Mouse (Mus musculus) neural tube, embryonic 12.5 days (tissue): ENCODE data around the gene Chga. TPM values are rescaled to one million over a fixed set of nuclear protein-coding genes. Genes with fewer than 3 reads are reported as not detected.

Source experiments
- ATAC-seq: fragments of 200-750 bp; cut with Nextera tagmentation; 2 replicates; pipeline ENCODE4 v1.8.0; 2017; ENCODE audit warnings: low read depth, mild to moderate bottlenecking, moderate TSS enrichment, moderate library complexity; ENCODE audit not compliant: low FRiP score
- H3K27ac ChIP-seq: fragments of 300-500 bp; sonication (generic); 2 replicates; pipeline ENCODE4 v1.5.1; 2016
- H3K27me3 ChIP-seq: fragments of 300-500 bp; sonication (generic); replicated peaks from 2 replicates; pipeline ENCODE4 v1.6.1; 2016; ENCODE audit warnings: mild to moderate bottlenecking
- H3K36me3 ChIP-seq: fragments of 300-500 bp; sonication (generic); 2 replicates; pipeline ENCODE4 v1.6.1; 2016; ENCODE audit warnings: mild to moderate bottlenecking
- H3K4me1 ChIP-seq: fragments of 300-500 bp; sonication (generic); 2 replicates; pipeline ENCODE4 v1.6.1; 2016
- H3K4me2 ChIP-seq: fragments of 300-500 bp; sonication (generic); replicated peaks from 2 replicates; pipeline ENCODE4 v1.6.1; 2016; ENCODE audit warnings: mild to moderate bottlenecking
- H3K4me3 ChIP-seq: fragments of 300-500 bp; sonication (generic); 2 replicates; pipeline ENCODE4 v1.5.1; 2016
- H3K9ac ChIP-seq: fragments of 300-500 bp; sonication (generic); 2 replicates; pipeline ENCODE4 v1.6.1; 2016; ENCODE audit warnings: mild to moderate bottlenecking
- H3K9me3 ChIP-seq: fragments of 300-500 bp; sonication (generic); 2 replicates; pipeline ENCODE4 v1.6.1; 2016; ENCODE audit warnings: mild to moderate bottlenecking
- WGBS: fragments of 180-500 bp; shearing (Covaris S2); methylation state at CpG from one replicate; pipeline ENCODE4 v1.1.7; 2016; 5-methylcytosine and 5-hydroxymethylcytosine counted together
- polyA plus RNA-seq: library from polyadenylated mRNA; unstranded; fragments of >200 nt; fragmentation: Nextera tagmentation; extraction: Ambion mirVana; gene quantifications from 2 replicates; pipeline ENCODE4 v1.2.1, GENCODE M21; 2016

The Chga gene
- polyA plus RNA-seq, 1 experiment from 2014 or later = 78.1 TPM

DNA sequence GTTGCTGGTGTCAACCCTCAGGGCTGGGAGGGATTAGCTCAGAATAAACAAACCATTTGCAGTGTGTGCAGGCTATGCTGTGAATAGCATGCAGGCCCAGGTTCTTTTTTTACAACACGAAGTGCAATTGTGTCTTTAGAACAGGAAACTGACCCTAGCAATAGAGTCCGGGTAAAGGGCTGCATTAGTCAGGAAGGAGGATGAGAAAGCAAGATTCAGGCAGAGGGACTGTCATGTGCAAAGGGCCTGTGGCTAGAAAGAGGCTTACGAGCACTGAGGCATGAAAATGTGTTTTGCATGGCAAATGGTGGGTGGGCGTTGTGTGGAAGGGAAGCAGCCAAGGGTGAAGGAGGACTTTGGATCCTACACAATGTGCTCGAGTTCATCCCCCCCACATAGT is 26.8 kb upstream of the Chga start:
- Histone ChIP-seq H3K4me2 (no peak overlapping the region), H3K4me3 (no peak overlapping the region), H3K27ac (no peak overlapping the region), H3K27me3 (no peaks in the 10 kb centered on the region), H3K9ac (no peak overlapping the region), H3K9me3 (no peaks in the 10 kb centered on the region), H3K36me3 (no peaks in the 10 kb centered on the region), H3K4me1 (no peaks in the 10 kb centered on the region)
- WGBS = 78% methylated on average over 5 of the region's 5 CpGs
- no peak for ATAC-seq

DNA sequence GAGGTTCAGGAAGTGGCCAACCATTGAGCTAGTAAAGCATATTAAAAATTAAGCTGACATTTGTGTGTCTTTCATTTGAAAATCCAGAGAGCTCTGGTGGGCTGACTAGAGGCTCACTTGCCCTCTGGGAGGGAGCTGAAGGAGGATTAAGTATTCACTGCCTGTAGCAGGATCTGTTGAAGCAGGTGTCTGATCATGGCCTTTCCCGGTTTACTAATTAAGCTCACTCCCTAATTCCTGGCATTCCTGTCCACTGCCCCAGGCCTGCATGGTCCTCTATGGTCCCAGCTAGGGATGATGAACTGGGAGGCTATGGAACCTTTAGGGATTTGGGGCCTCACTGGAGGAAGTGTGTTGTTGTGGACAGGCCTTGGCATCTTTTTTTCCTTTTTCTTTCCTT is 19.0 kb upstream of the Chga start:
- H3K36me3 ChIP-seq = no peaks in the 10 kb centered on the region
- no peaks in the 10 kb centered on the region for H3K27me3 ChIP-seq
- ATAC-seq = no peak
- no peaks in the 10 kb centered on the region for H3K9me3 ChIP-seq
- 67% methylated on average over 1 of the region's 1 CpGs for WGBS
- H3K9ac ChIP-seq = no peak overlapping the region
- H3K4me2 ChIP-seq = no peak overlapping the region
- H3K27ac ChIP-seq = no peak overlapping the region
- H3K4me1 ChIP-seq = no peaks in the 10 kb centered on the region
- H3K4me3 ChIP-seq = no peak overlapping the region

- no peaks in the 10 kb centered on the region for H3K27me3 ChIP-seq
- no peaks in the 10 kb centered on the region for H3K9me3 ChIP-seq
- H3K4me2 ChIP-seq = no peak overlapping the region
- WGBS = 67% methylated on average over 8 of the region's 8 CpGs
- H3K9ac ChIP-seq = no peak overlapping the region
- H3K4me1 ChIP-seq = no peaks in the 10 kb centered on the region
- ATAC-seq = no peak
- H3K4me3 ChIP-seq = no peak overlapping the region
- no peak overlapping the region for H3K27ac ChIP-seq
- H3K36me3 ChIP-seq = no peaks in the 10 kb centered on the region
Observed at GRCm38 (mm10) chr12:102540278-102540677, 14.5 kb upstream of the Chga start.

- Histone ChIP-seq H3K4me1 (no peaks in the 10 kb centered on the region), H3K9ac (no peak overlapping the region), H3K27ac (no peak overlapping the region), H3K36me3 (no peaks in the 10 kb centered on the region), H3K9me3 (no peaks in the 10 kb centered on the region), H3K4me2 (no peak overlapping the region), H3K4me3 (no peak overlapping the region), H3K27me3 (no peaks in the 10 kb centered on the region)
- WGBS = 97% methylated on average over 7 of the region's 7 CpGs
- ATAC-seq = no peak
Observed at GRCm38 (mm10) chr12:102541168-102541567, 13.6 kb upstream of the Chga start.

- 63% methylated on average over 6 of the region's 6 CpGs for WGBS
- no peaks in the 10 kb centered on the region; the same call in 1 of the 2 replicates for H3K4me1 ChIP-seq
- ATAC-seq = no peak
- H3K9ac ChIP-seq = no peak overlapping the region
- no peak overlapping the region for H3K4me3 ChIP-seq
- no peak overlapping the region for H3K27ac ChIP-seq
- H3K4me2 ChIP-seq = no peak overlapping the region
- no peaks in the 10 kb centered on the region for H3K9me3 ChIP-seq
- H3K36me3 ChIP-seq = no peaks in the 10 kb centered on the region
- no peaks in the 10 kb centered on the region for H3K27me3 ChIP-seq
Observed at GRCm38 (mm10) chr12:102545122-102545521, 9.6 kb upstream of the Chga start.

DNA sequence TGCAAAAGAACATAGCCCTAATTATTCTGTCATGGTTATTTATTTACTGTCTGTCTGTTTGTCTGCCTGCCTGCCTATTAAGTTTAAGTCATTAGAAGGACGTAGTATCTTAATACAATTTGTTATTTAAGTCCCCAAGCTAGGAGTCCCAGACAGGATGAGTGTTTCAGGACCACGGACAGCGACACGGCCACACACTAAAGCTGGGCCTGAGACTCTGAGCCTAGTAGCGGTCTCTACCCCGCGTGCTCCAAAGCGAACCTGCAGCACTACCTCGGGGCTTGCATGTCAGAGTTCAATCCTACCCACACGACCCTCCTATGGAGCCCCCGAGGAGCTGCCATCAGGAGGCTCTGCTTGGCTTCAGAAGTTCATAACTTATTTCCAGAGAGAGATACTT is 4.2 kb upstream of the Chga start:
- WGBS = 5% methylated on average over 11 of the region's 11 CpGs
- H3K4me3 ChIP-seq = no peak overlapping the region
- H3K27ac ChIP-seq = no peak overlapping the region
- no peak overlapping the region for H3K9ac ChIP-seq
- peaks cover 14% of the 10 kb centered on the region for H3K4me1 ChIP-seq
- no peaks in the 10 kb centered on the region for H3K36me3 ChIP-seq
- ATAC-seq = no peak
- no peaks in the 10 kb centered on the region for H3K9me3 ChIP-seq
- H3K4me2 ChIP-seq = no peak overlapping the region
- 0 out of 2 replicates have a peak, but pooled peaks cover 7% of the 10 kb centered on the region for H3K27me3 ChIP-seq

GRCm38 (mm10) chr12:102551186-102551585 is 3.6 kb upstream of the Chga start:
- no peak for ATAC-seq
- Histone ChIP-seq H3K4me2 (no peak overlapping the region), H3K36me3 (no peaks in the 10 kb centered on the region), H3K4me3 (no peak overlapping the region), H3K9me3 (no peaks in the 10 kb centered on the region), H3K27ac (no peak overlapping the region), H3K27me3 (0 out of 2 replicates have a peak, but pooled peaks cover 7% of the 10 kb centered on the region), H3K4me1 (peaks cover 20% of the 10 kb centered on the region), H3K9ac (no peak overlapping the region)
- 77% methylated on average over 3 of the region's 3 CpGs for WGBS

DNA sequence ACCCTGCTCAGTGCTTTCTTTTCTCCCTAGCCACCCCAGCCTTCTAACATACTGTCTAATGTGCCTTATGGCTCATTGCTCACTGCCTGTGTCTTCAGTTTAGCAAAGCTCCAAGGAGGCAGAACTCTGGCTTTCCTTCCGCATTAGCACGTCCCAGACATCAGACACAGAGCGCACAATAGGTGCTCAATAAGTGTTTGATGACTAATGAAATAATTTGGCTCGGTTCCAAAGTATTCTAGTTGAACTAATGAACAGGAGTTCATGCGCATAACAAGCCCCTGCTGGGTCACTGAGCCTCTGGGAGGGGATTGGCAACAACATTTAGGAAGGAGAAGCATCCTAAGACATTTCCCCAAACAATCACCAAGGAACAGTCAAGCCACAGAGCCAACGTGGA is 2.8 kb upstream of the Chga start:
- Histone ChIP-seq H3K9ac (no peak overlapping the region), H3K9me3 (no peaks in the 10 kb centered on the region), H3K4me1 (peaks cover 20% of the 10 kb centered on the region), H3K27me3 (0 out of 2 replicates have a peak, but pooled peaks cover 7% of the 10 kb centered on the region), H3K4me3 (no peak overlapping the region), H3K4me2 (no peak overlapping the region), H3K27ac (no peak overlapping the region), H3K36me3 (no peaks in the 10 kb centered on the region)
- no peak for ATAC-seq
- 65% methylated on average over 6 of the region's 6 CpGs for WGBS

DNA sequence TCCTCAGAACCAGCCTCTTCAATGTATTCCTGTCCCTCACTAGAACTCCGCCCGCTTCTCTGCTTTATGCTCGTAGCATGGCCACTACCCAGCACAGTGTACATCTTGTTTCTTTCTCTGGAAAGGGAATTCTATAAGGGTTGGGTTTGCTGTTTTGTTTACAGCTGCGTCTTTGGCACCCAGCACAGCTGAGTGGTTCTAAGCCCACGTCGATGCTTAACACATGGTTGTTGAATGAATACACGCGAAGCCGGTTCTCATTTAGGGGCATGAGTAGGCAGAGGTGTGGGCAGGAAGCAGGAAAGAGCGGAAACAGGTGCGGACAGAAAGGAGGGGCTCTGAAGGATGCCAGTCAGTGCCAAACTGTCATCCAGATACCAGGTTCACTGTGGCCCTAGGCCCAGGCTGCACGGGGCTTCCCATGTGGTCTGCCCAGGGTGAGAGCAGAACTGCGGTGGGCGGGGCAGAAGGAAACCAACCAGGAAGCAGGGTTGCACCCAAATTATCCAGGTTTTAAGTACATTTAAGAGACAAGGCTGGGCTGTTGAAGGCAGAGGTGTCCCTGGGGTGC is 979 bp upstream of the Chga start:
- H3K9ac ChIP-seq = no peak overlapping the region
- H3K4me1 ChIP-seq = peaks cover 20% of the 10 kb centered on the region
- 0 out of 2 replicates have a peak, but pooled peaks have one; percentile 3 for ATAC-seq
- 76% methylated on average over 14 of the region's 14 CpGs for WGBS
- no peak overlapping the region for H3K27ac ChIP-seq
- peak overlapping the region; percentile 58; the same call in 1 of the 2 replicates for H3K4me3 ChIP-seq
- 0 out of 2 replicates have a peak, but pooled peaks cover 7% of the 10 kb centered on the region for H3K27me3 ChIP-seq
- no peaks in the 10 kb centered on the region for H3K9me3 ChIP-seq
- H3K4me2 ChIP-seq = peak overlapping the region; percentile 78
- H3K36me3 ChIP-seq = no peaks in the 10 kb centered on the region

- Histone ChIP-seq H3K36me3 (peaks cover 4% of the 10 kb centered on the region; the same call in 1 of the 2 replicates), H3K9ac (peak overlapping the region; percentile 66; the same call in 1 of the 2 replicates), H3K4me2 (peak overlapping the region; percentile 78), H3K27ac (no peak overlapping the region), H3K9me3 (no peaks in the 10 kb centered on the region), H3K4me1 (peaks cover 20% of the 10 kb centered on the region), H3K27me3 (0 out of 2 replicates have a peak, but pooled peaks cover 7% of the 10 kb centered on the region), H3K4me3 (peak overlapping the region; percentile 58)
- WGBS = 55% methylated on average over 3 of the region's 3 CpGs
- ATAC-seq = no peak
Observed at GRCm38 (mm10) chr12:102555850-102556249, 1.1 kb downstream of the Chga start.

DNA sequence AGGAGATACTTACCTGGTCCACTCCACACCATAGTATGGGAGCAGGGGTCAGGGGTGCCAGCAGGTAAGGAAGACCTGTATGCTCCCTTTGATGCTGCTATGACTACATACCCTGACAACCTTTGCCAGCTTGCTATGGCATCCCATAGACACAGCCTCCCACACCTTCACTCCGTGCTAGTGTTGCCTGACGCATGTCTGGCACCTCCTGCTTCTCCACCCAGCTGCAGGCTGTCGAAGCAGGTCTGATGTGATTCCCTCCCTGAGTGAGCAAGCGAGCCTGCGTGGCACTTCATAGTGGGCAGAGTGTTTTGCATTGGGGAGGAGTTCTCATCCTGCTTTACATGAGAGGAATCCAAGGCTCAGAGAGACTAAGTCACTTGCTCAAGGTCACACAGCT is 2.6 kb downstream of the Chga start:
- H3K9ac ChIP-seq = no peak overlapping the region
- no peak for ATAC-seq
- H3K4me3 ChIP-seq = no peak overlapping the region
- H3K9me3 ChIP-seq = no peaks in the 10 kb centered on the region
- 86% methylated on average over 5 of the region's 5 CpGs for WGBS
- no peak overlapping the region for H3K27ac ChIP-seq
- no peak overlapping the region for H3K4me2 ChIP-seq
- H3K4me1 ChIP-seq = peaks cover 23% of the 10 kb centered on the region
- 0 out of 2 replicates have a peak, but pooled peaks cover 7% of the 10 kb centered on the region for H3K27me3 ChIP-seq
- H3K36me3 ChIP-seq = peaks cover 4% of the 10 kb centered on the region; the same call in 1 of the 2 replicates

DNA sequence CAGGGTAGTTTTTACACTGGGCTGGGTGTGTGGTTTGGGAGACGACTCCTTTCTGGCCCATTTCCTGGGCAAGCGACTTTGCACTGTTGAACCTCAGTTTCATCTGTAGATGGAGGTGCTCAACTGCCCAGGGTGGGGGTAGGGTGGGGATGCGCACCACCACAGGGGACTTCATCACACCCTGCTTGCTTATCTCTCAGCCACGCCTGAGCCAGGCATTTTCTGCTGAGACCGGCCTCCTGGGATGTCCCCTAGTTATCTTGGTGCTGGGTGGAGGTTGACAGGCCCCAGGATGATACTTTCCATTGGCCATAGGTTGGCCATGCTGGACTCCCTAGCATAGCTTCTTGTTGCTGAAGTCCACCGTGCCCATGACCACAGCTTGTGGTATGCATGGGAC is 10.3 kb downstream of the Chga start:
- Histone ChIP-seq H3K27me3 (no peaks in the 10 kb centered on the region), H3K9ac (no peak overlapping the region), H3K4me1 (0 out of 2 replicates have a peak, but pooled peaks cover 3% of the 10 kb centered on the region), H3K9me3 (no peaks in the 10 kb centered on the region), H3K36me3 (0 out of 2 replicates have a peak, but pooled peaks cover 6% of the 10 kb centered on the region), H3K27ac (no peak overlapping the region), H3K4me2 (no peak overlapping the region), H3K4me3 (no peak overlapping the region)
- no peak for ATAC-seq
- WGBS = 86% methylated on average over 6 of the region's 6 CpGs

DNA sequence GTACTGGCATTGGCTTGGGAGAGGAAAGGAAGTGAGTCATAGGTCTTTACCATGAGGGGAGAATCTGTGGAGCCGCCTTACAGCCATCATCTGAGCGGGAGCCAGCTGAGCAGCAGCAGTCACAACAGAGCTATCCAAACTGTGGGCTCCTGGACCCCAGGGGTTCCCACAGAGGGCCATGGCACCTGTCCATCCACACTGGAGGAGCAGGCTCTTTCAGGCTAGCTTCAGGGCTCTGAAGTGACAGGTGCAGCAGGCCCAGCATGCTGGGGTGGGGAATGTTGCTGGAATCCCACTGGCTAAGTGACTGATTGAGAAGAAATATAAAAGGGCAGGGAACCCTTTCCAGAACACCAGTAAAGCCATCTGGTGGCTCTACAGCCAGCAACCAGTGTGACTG is 12.2 kb downstream of the Chga start:
- Histone ChIP-seq H3K4me1 (no peaks in the 10 kb centered on the region), H3K4me3 (no peak overlapping the region), H3K4me2 (no peak overlapping the region), H3K9ac (no peak overlapping the region), H3K9me3 (no peaks in the 10 kb centered on the region), H3K27ac (no peak overlapping the region), H3K36me3 (peaks cover 6% of the 10 kb centered on the region; the same call in 1 of the 2 replicates), H3K27me3 (no peaks in the 10 kb centered on the region)
- WGBS = 76% methylated on average over 2 of the region's 2 CpGs
- ATAC-seq = no peak
